Mouse (Mus musculus) brain, embryonic 14.5 days (tissue): ENCODE measurements around the gene Lsm12.

ENCODE experiments used
- CTCF ChIP-seq: fragments of 200-500 bp; IDR thresholded peaks from 2 replicates; pipeline ENCODE4 v1.5.1; 2012; ENCODE audit warnings: inconsistent platforms, mild to moderate bottlenecking, moderate library complexity, borderline replicate concordance; ENCODE audit not compliant: insufficient read depth, insufficient read length; ENCODE audit errors: extremely low read depth
- POLR2A ChIP-seq: fragments of 200-500 bp; IDR thresholded peaks from 2 replicates; pipeline ENCODE4 v1.6.1; 2012; ENCODE audit warnings: mild to moderate bottlenecking, inconsistent platforms, borderline replicate concordance; ENCODE audit not compliant: poor library complexity, insufficient read depth, insufficient read length, severe bottlenecking; ENCODE audit errors: extremely low read depth

- TF ChIP-seq POLR2A (no peak), CTCF (no peak)
Measured at GRCm38 (mm10) chr11:102216886-102217240, 31.8 kb upstream of the Lsm12 start.
